Mouse (Mus musculus) embryonic facial prominence, embryonic 10.5 days (tissue): Measurements from ENCODE around the gene Cd300a. TPM values are rescaled to one million over a fixed set of nuclear protein-coding genes. Genes with fewer than 3 reads are reported as not detected.

Experiments used
- DNase-seq: peaks from one replicate; pipeline ENCODE4 v3.0.0-alpha.2; 2017; ENCODE audit warnings: low spot score
- H3K27ac ChIP-seq: fragments of 300-500 bp; sonication (generic); replicated peaks from 2 replicates; pipeline ENCODE4 v1.5.1; 2016; ENCODE audit warnings: mild to moderate bottlenecking
- H3K27me3 ChIP-seq: fragments of 300-500 bp; sonication (generic); replicated peaks from 2 replicates; pipeline ENCODE4 v1.6.1; 2016; ENCODE audit warnings: low read depth, mild to moderate bottlenecking; ENCODE audit not compliant: poor library complexity, severe bottlenecking
- H3K36me3 ChIP-seq: fragments of 300-500 bp; sonication (generic); replicated peaks from 2 replicates; pipeline ENCODE4 v1.6.1; 2016; ENCODE audit warnings: mild to moderate bottlenecking, moderate library complexity
- H3K4me1 ChIP-seq: fragments of 300-500 bp; sonication (generic); 2 replicates; pipeline ENCODE4 v1.6.1; 2016
- H3K4me3 ChIP-seq: fragments of 300-500 bp; sonication (generic); 2 replicates; pipeline ENCODE4 v1.5.1; 2016; ENCODE audit warnings: mild to moderate bottlenecking, moderate library complexity
- H3K9me3 ChIP-seq: fragments of 300-500 bp; sonication (generic); 2 replicates; pipeline ENCODE4 v1.6.1; 2016; ENCODE audit warnings: mild to moderate bottlenecking
- whole genome bisulfite sequencing: fragments of 180-500 bp; shearing (Covaris S2); methylation state at CpG from one replicate; pipeline ENCODE4 v1.1.7; 2016; 5-methylcytosine and 5-hydroxymethylcytosine counted together
- polyA plus RNA-seq: library from polyadenylated mRNA; unstranded; fragments of >200 nt; fragmentation: Nextera tagmentation; extraction: Ambion mirVana; gene quantifications from 2 replicates; pipeline ENCODE4 v1.2.1, GENCODE M21; 2016

The Cd300a gene
- polyA plus RNA-seq, 1 experiment from 2014 or later: 1.8 TPM

GRCm38 (mm10) chr11:114853174-114853838 lies 36.5 kb upstream of the Cd300a start:
- Histone ChIP-seq H3K9me3 (no peaks in the 10 kb centered on the region), H3K4me1 (peaks cover 62% of the 10 kb centered on the region), H3K27me3 (peaks cover 56% of the 10 kb centered on the region), H3K36me3 (peaks cover 29% of the 10 kb centered on the region), H3K27ac (peak overlapping the region; percentile 94), H3K4me3 (peak overlapping the region; percentile 88)
- 7% methylated on average over 7 of the region's 7 CpGs for WGBS
- DNase-seq: peak; percentile 32

GRCm38 (mm10) chr11:114854581-114854980 lies 35.3 kb upstream of the Cd300a start:
- Histone ChIP-seq H3K36me3 (peaks cover 39% of the 10 kb centered on the region), H3K9me3 (no peaks in the 10 kb centered on the region), H3K4me3 (peak overlapping the region; percentile 88), H3K4me1 (peaks cover 52% of the 10 kb centered on the region), H3K27me3 (peaks cover 45% of the 10 kb centered on the region), H3K27ac (no peak overlapping the region; the same call in 1 of the 2 replicates)
- 75% methylated on average over 6 of the region's 6 CpGs for WGBS
- DNase-seq: no peak

GRCm38 (mm10) chr11:114856125-114856524 lies 33.7 kb upstream of the Cd300a start:
- no peaks in the 10 kb centered on the region for H3K9me3 ChIP-seq
- H3K4me3 ChIP-seq: no peak overlapping the region
- WGBS: 91% methylated on average over 5 of the region's 5 CpGs
- H3K27ac ChIP-seq: no peak overlapping the region
- peaks cover 37% of the 10 kb centered on the region for H3K4me1 ChIP-seq
- DNase-seq: no peak
- peaks cover 30% of the 10 kb centered on the region for H3K27me3 ChIP-seq
- peaks cover 44% of the 10 kb centered on the region for H3K36me3 ChIP-seq

GRCm38 (mm10) chr11:114858641-114859040 lies 31.2 kb upstream of the Cd300a start:
- H3K4me3 ChIP-seq: no peak overlapping the region
- no peak overlapping the region for H3K27ac ChIP-seq
- peaks cover 58% of the 10 kb centered on the region for H3K36me3 ChIP-seq
- WGBS: 93% methylated on average over 2 of the region's 2 CpGs
- peak; percentile 26 for DNase-seq
- peaks cover 7% of the 10 kb centered on the region for H3K27me3 ChIP-seq
- peaks cover 12% of the 10 kb centered on the region for H3K4me1 ChIP-seq
- H3K9me3 ChIP-seq: no peaks in the 10 kb centered on the region

- Histone ChIP-seq H3K4me1 (peaks cover 17% of the 10 kb centered on the region), H3K4me3 (no peak overlapping the region), H3K9me3 (no peaks in the 10 kb centered on the region), H3K27me3 (no peaks in the 10 kb centered on the region), H3K27ac (no peak overlapping the region), H3K36me3 (peaks cover 75% of the 10 kb centered on the region)
- DNase-seq: no peak
- WGBS: 83% methylated on average over 2 of the region's 2 CpGs
Observed at GRCm38 (mm10) chr11:114861057-114861456, 28.8 kb upstream of the Cd300a start.

- H3K36me3 ChIP-seq: peaks cover 75% of the 10 kb centered on the region
- no peaks in the 10 kb centered on the region for H3K27me3 ChIP-seq
- H3K9me3 ChIP-seq: no peaks in the 10 kb centered on the region
- no peak overlapping the region for H3K27ac ChIP-seq
- peaks cover 34% of the 10 kb centered on the region for H3K4me1 ChIP-seq
- whole genome bisulfite sequencing: 89% methylated on average over 3 of the region's 3 CpGs
- no peak for DNase-seq
- no peak overlapping the region for H3K4me3 ChIP-seq
Observed at GRCm38 (mm10) chr11:114862687-114863086, 27.2 kb upstream of the Cd300a start.

GRCm38 (mm10) chr11:114863918-114864420 lies 25.9 kb upstream of the Cd300a start:
- H3K4me3 ChIP-seq: no peak overlapping the region
- peaks cover 43% of the 10 kb centered on the region for H3K4me1 ChIP-seq
- no peak for DNase-seq
- peaks cover 76% of the 10 kb centered on the region for H3K36me3 ChIP-seq
- no peaks in the 10 kb centered on the region for H3K9me3 ChIP-seq
- no peaks in the 10 kb centered on the region for H3K27me3 ChIP-seq
- WGBS: 94% methylated on average over 21 of the region's 21 CpGs
- no peak overlapping the region for H3K27ac ChIP-seq

- H3K27ac ChIP-seq: peak overlapping the region; percentile 62
- 78% methylated on average over 5 of the region's 5 CpGs for WGBS
- DNase-seq: no peak
- H3K9me3 ChIP-seq: no peaks in the 10 kb centered on the region
- H3K27me3 ChIP-seq: no peaks in the 10 kb centered on the region
- peaks cover 43% of the 10 kb centered on the region for H3K4me1 ChIP-seq
- H3K36me3 ChIP-seq: peaks cover 87% of the 10 kb centered on the region
- H3K4me3 ChIP-seq: no peak overlapping the region
Observed at GRCm38 (mm10) chr11:114865999-114866398, 23.8 kb upstream of the Cd300a start.

GRCm38 (mm10) chr11:114866486-114867360 lies 23.1 kb upstream of the Cd300a start:
- Histone ChIP-seq H3K27ac (peak overlapping the region; percentile 62), H3K4me3 (0 out of 2 replicates have a peak overlapping the region, but pooled peaks have one; percentile 6), H3K36me3 (peaks cover 94% of the 10 kb centered on the region), H3K9me3 (no peaks in the 10 kb centered on the region), H3K4me1 (peaks cover 44% of the 10 kb centered on the region), H3K27me3 (no peaks in the 10 kb centered on the region)
- WGBS: 44% methylated on average over 10 of the region's 10 CpGs
- DNase-seq: peak; percentile 54

GRCm38 (mm10) chr11:114867361-114868235 lies 22.2 kb upstream of the Cd300a start:
- Histone ChIP-seq H3K27me3 (no peaks in the 10 kb centered on the region), H3K4me3 (no peak overlapping the region), H3K36me3 (peaks cover 91% of the 10 kb centered on the region), H3K27ac (peak overlapping the region; percentile 62), H3K4me1 (peaks cover 51% of the 10 kb centered on the region), H3K9me3 (no peaks in the 10 kb centered on the region)
- 68% methylated on average over 11 of the region's 11 CpGs for WGBS
- no peak for DNase-seq

- Histone ChIP-seq H3K27ac (no peak overlapping the region), H3K9me3 (no peaks in the 10 kb centered on the region), H3K4me3 (no peak overlapping the region), H3K36me3 (peaks cover 94% of the 10 kb centered on the region), H3K27me3 (no peaks in the 10 kb centered on the region), H3K4me1 (peaks cover 58% of the 10 kb centered on the region)
- no peak for DNase-seq
- 95% methylated on average over 12 of the region's 12 CpGs for WGBS
Observed at GRCm38 (mm10) chr11:114868280-114868679, 21.6 kb upstream of the Cd300a start.

GRCm38 (mm10) chr11:114869787-114870186 lies 20.1 kb upstream of the Cd300a start:
- H3K27me3 ChIP-seq: no peaks in the 10 kb centered on the region
- no peak overlapping the region for H3K4me3 ChIP-seq
- no peak overlapping the region; the same call in 1 of the 2 replicates for H3K27ac ChIP-seq
- WGBS: 92% methylated on average over 1 of the region's 1 CpGs
- H3K9me3 ChIP-seq: no peaks in the 10 kb centered on the region
- H3K4me1 ChIP-seq: peaks cover 67% of the 10 kb centered on the region
- H3K36me3 ChIP-seq: peaks cover 81% of the 10 kb centered on the region
- DNase-seq: no peak
